Comparison of ENCODE assay signal across 13 mouse cellular contexts in genomic region chr3:88162811-88163210, GRCm38 (mm10).
"Had no signal": no experiment of that assay in that cellular context is flagged by ENCODE, and none has a peak within 500 bp of the region (broad histone marks: within the 10 kb centered on the region; RNA-seq: fewer than 3 reads in every experiment).

No protein-coding gene starts in this region.

- H3K4me3 ChIP-seq: liver, embryonic 13.5 days; neural tube, embryonic 12.5 days; neural tube, embryonic 15.5 days had no signal

- H3K27ac ChIP-seq: kidney, postnatal 0 days; liver, embryonic 13.5 days; neural tube, embryonic 12.5 days; neural tube, embryonic 15.5 days had no signal

- DNase-seq: kidney, postnatal 25 days; liver, embryonic 13.5 days; lung, adult 2 months; lung, postnatal 14 days; lung, postnatal 4 days; midbrain, embryonic 14.5 days; retina, postnatal 1 day; thymus, adult 18-20 months; thymus, postnatal 36 days had no signal

- H3K9me3 ChIP-seq: liver, embryonic 13.5 days; neural tube, embryonic 12.5 days; neural tube, embryonic 15.5 days had no signal

- H3K4me2 ChIP-seq: liver, embryonic 13.5 days; midbrain, embryonic 11.5 days; neural tube, embryonic 12.5 days; neural tube, embryonic 15.5 days had no signal

- H3K9ac ChIP-seq: liver, embryonic 13.5 days; neural tube, embryonic 12.5 days; neural tube, embryonic 15.5 days had no signal

- H3K27me3 ChIP-seq: liver, embryonic 13.5 days; neural tube, embryonic 12.5 days; neural tube, embryonic 15.5 days had no signal
